Mouse (Mus musculus) kidney, embryonic 16.5 days (tissue): Measurements from ENCODE around the gene Ppy. TPM values are rescaled to one million over a fixed set of nuclear protein-coding genes. Genes with fewer than 3 reads are reported as not detected.

Source experiments
- ATAC-seq: fragments of 200-750 bp; cut with Nextera tagmentation; 2 replicates; pipeline ENCODE4 v1.8.0; 2017; ENCODE audit warnings: moderate TSS enrichment; ENCODE audit not compliant: low FRiP score, low TSS enrichment
- H3K27ac ChIP-seq: fragments of 300-500 bp; sonication (generic); 2 replicates; pipeline ENCODE4 v1.5.1; 2014; ENCODE audit warnings: low read length
- H3K27me3 ChIP-seq: fragments of 300-500 bp; sonication (generic); 2 replicates; pipeline ENCODE4 v1.6.1; 2014; ENCODE audit warnings: low read length, control low read depth, mixed read lengths; ENCODE audit not compliant: insufficient read depth
- H3K36me3 ChIP-seq: fragments of 300-500 bp; sonication (generic); 2 replicates; pipeline ENCODE4 v1.6.1; 2014; ENCODE audit warnings: low read length, control low read depth, mixed read lengths; ENCODE audit not compliant: insufficient read depth
- H3K4me1 ChIP-seq: fragments of 300-500 bp; sonication (generic); 2 replicates; pipeline ENCODE4 v1.6.1; 2014; ENCODE audit warnings: low read length, control low read depth, mixed read lengths; ENCODE audit not compliant: insufficient read depth
- H3K4me2 ChIP-seq: fragments of 300-500 bp; sonication (generic); replicated peaks from 2 replicates; pipeline ENCODE4 v1.6.1; 2014; ENCODE audit warnings: low read depth, low read length
- H3K4me3 ChIP-seq: fragments of 300-500 bp; sonication (generic); 2 replicates; pipeline ENCODE4 v1.5.1; 2014; ENCODE audit warnings: mild to moderate bottlenecking, low read length
- H3K9ac ChIP-seq: fragments of 300-500 bp; sonication (generic); replicated peaks from 2 replicates; pipeline ENCODE4 v1.6.1; 2014; ENCODE audit warnings: low read length
- H3K9me3 ChIP-seq: fragments of 300-500 bp; sonication (generic); 2 replicates; pipeline ENCODE4 v1.6.1; 2016; ENCODE audit warnings: low read length, control low read depth
- WGBS: fragments of 180-500 bp; shearing (Covaris S2); extraction: QIAGEN DNeasy Blood & Tissue Kit; methylation state at CpG from one replicate; pipeline ENCODE4 v1.1.7; 2014; 5-methylcytosine and 5-hydroxymethylcytosine counted together
- polyA plus RNA-seq: library from polyadenylated mRNA; unstranded; fragments of >200 nt; fragmentation: Nextera tagmentation; extraction: Ambion mirVana; gene quantifications from 2 replicates; pipeline ENCODE4 v1.2.1, GENCODE M21; 2015

The Ppy gene
- polyA plus RNA-seq, 1 experiment from 2014 or later = not detected

- WGBS = 81% methylated on average over 12 of the region's 12 CpGs
- H3K4me3 ChIP-seq = no peak overlapping the region
- peak overlapping the region; percentile 17; the same call in 1 of the 2 replicates for H3K27ac ChIP-seq
- no peaks in the 10 kb centered on the region for H3K27me3 ChIP-seq
- no peak overlapping the region for H3K4me2 ChIP-seq
- no peak overlapping the region for H3K9ac ChIP-seq
- H3K36me3 ChIP-seq = no peaks in the 10 kb centered on the region
- peaks cover 16% of the 10 kb centered on the region for H3K4me1 ChIP-seq
- no peak for ATAC-seq
- H3K9me3 ChIP-seq = no peaks in the 10 kb centered on the region
These were observed 48.4 kb downstream of the Ppy start for GRCm38 (mm10) chr11:102052697-102053096.

- Histone ChIP-seq H3K27ac (peak overlapping the region; percentile 17; the same call in 1 of the 2 replicates), H3K9ac (no peak overlapping the region), H3K9me3 (no peaks in the 10 kb centered on the region), H3K4me3 (no peak overlapping the region), H3K27me3 (no peaks in the 10 kb centered on the region), H3K4me1 (peaks cover 16% of the 10 kb centered on the region), H3K4me2 (no peak overlapping the region), H3K36me3 (no peaks in the 10 kb centered on the region)
- ATAC-seq = no peak
- 51% methylated on average over 4 of the region's 4 CpGs for WGBS
These were observed 49.2 kb downstream of the Ppy start for GRCm38 (mm10) chr11:102051954-102052353.

- peak overlapping the region; percentile 17; the same call in 1 of the 2 replicates for H3K27ac ChIP-seq
- no peak overlapping the region for H3K4me3 ChIP-seq
- no peak overlapping the region for H3K4me2 ChIP-seq
- H3K27me3 ChIP-seq = no peaks in the 10 kb centered on the region
- 51% methylated on average over 4 of the region's 4 CpGs for WGBS
- H3K36me3 ChIP-seq = no peaks in the 10 kb centered on the region
- no peak overlapping the region for H3K9ac ChIP-seq
- no peak for ATAC-seq
- no peaks in the 10 kb centered on the region for H3K9me3 ChIP-seq
- peaks cover 16% of the 10 kb centered on the region for H3K4me1 ChIP-seq
These were observed 49.6 kb downstream of the Ppy start for GRCm38 (mm10) chr11:102051541-102051940.

Other genes with a start within 250 kb of the Ppy start
- gene Meox1, start 206.9 kb downstream of the Ppy start, polyA plus RNA-seq = 15.2 and 15.5 TPM in 2 replicates
- 0.76 and 0.80 TPM in 2 replicates for gene Sost, start 134.3 kb downstream of the Ppy start, polyA plus RNA-seq
- not detected in 2 replicates for gene Cfap97d1, start 117.0 kb downstream of the Ppy start, polyA plus RNA-seq
- 39.6 and 39.7 TPM in 2 replicates for gene Dusp3, start 114.3 kb downstream of the Ppy start, polyA plus RNA-seq
- gene Mpp3, start 72.9 kb downstream of the Ppy start, polyA plus RNA-seq = 7.2 and 9.0 TPM in 2 replicates
- gene Cd300lg, start 59.8 kb downstream of the Ppy start, polyA plus RNA-seq = 1.3 and 1.8 TPM in 2 replicates
- 14.4 and 16.4 TPM in 2 replicates for gene Mpp2, start 12.8 kb downstream of the Ppy start, polyA plus RNA-seq
- gene Pyy, start 6.5 kb upstream of the Ppy start, polyA plus RNA-seq = not detected in 2 replicates
- 0.10 and 0.17 TPM in 2 replicates for gene Nags, start 44.2 kb upstream of the Ppy start, polyA plus RNA-seq
- gene Tmem101, start 55.1 kb upstream of the Ppy start, polyA plus RNA-seq = 42.7 and 43.1 TPM in 2 replicates
- gene Lsm12, start 84.0 kb upstream of the Ppy start, polyA plus RNA-seq = 90.2 and 108 TPM in 2 replicates
- 46.0 and 49.9 TPM in 2 replicates for gene G6pc3, start 88.3 kb upstream of the Ppy start, polyA plus RNA-seq
- 51.5 and 59.8 TPM in 2 replicates for gene Hdac5, start 128.8 kb upstream of the Ppy start, polyA plus RNA-seq
- gene BC030867, start 147.6 kb upstream of the Ppy start, polyA plus RNA-seq = 21.2 and 24.6 TPM in 2 replicates
- gene Asb16, start 167.4 kb upstream of the Ppy start, polyA plus RNA-seq = not detected in 2 replicates
- 64.4 and 66.7 TPM in 2 replicates for gene Tmub2, start 183.6 kb upstream of the Ppy start, polyA plus RNA-seq
- gene Atxn7l3, start 195.3 kb upstream of the Ppy start, polyA plus RNA-seq = 12.4 and 13.3 TPM in 2 replicates
- 94.7 and 97.3 TPM in 2 replicates for gene Ubtf, start 218.4 kb upstream of the Ppy start, polyA plus RNA-seq